Mouse (Mus musculus): Measurements from ENCODE around the gene Bak1.

The Bak1 gene

GRCm38 (mm10) chr17:27028909-27029308, at the start of gene Bak1:
Bak1 (minus strand) TSS chr17:27029009.
- no peak for DNase-seq (ENCODE audit: low read depth, low spot score)

- peak; percentile 57 for DNase-seq (ENCODE audit: low read depth, low spot score)
Observed at GRCm38 (mm10) chr17:27078499-27078898, 49.7 kb upstream of the Bak1 start.

GRCm38 (mm10) chr17:27077920-27078319, 49.1 kb upstream of the Bak1 start:
- peak; percentile 76 for DNase-seq (ENCODE audit: low read depth, low spot score)

GRCm38 (mm10) chr17:27077133-27077532, 48.3 kb upstream of the Bak1 start:
- no peak for DNase-seq (ENCODE audit: low read depth, low spot score)

GRCm38 (mm10) chr17:27074849-27075745, 46.3 kb upstream of the Bak1 start:
- DNase-seq (ENCODE audit: low read depth, low spot score): no peak

- no peak for DNase-seq (ENCODE audit: low read depth, low spot score)
Observed at GRCm38 (mm10) chr17:27074236-27074635, 45.4 kb upstream of the Bak1 start.

GRCm38 (mm10) chr17:27073778-27074177, 45.0 kb upstream of the Bak1 start:
- DNase-seq (ENCODE audit: low read depth, low spot score): no peak

GRCm38 (mm10) chr17:27073126-27073525, 44.3 kb upstream of the Bak1 start:
- DNase-seq (ENCODE audit: low read depth, low spot score): no peak

- DNase-seq (ENCODE audit: low read depth, low spot score): no peak
Observed at GRCm38 (mm10) chr17:27072363-27072762, 43.6 kb upstream of the Bak1 start.

GRCm38 (mm10) chr17:27071630-27072029, 42.8 kb upstream of the Bak1 start:
- no peak for DNase-seq (ENCODE audit: low read depth, low spot score)

GRCm38 (mm10) chr17:27070913-27071312, 42.1 kb upstream of the Bak1 start:
- no peak for DNase-seq (ENCODE audit: low read depth, low spot score)

GRCm38 (mm10) chr17:27069071-27069470, 40.3 kb upstream of the Bak1 start:
- no peak for DNase-seq (ENCODE audit: low read depth, low spot score)

- DNase-seq (ENCODE audit: low read depth, low spot score): no peak
Observed at GRCm38 (mm10) chr17:27066065-27066464, 37.3 kb upstream of the Bak1 start.

- no peak for DNase-seq (ENCODE audit: low read depth, low spot score)
Observed at GRCm38 (mm10) chr17:27064195-27064594, 35.4 kb upstream of the Bak1 start.

- DNase-seq (ENCODE audit: low read depth, low spot score): peak; percentile 52
Observed at GRCm38 (mm10) chr17:27063717-27064116, 34.9 kb upstream of the Bak1 start.

- no peak for DNase-seq (ENCODE audit: low read depth, low spot score)
Observed at GRCm38 (mm10) chr17:27062684-27063083, 33.9 kb upstream of the Bak1 start.

GRCm38 (mm10) chr17:27061727-27062126, 32.9 kb upstream of the Bak1 start:
- DNase-seq (ENCODE audit: low read depth, low spot score): no peak

- no peak for DNase-seq (ENCODE audit: low read depth, low spot score)
Observed at GRCm38 (mm10) chr17:27060698-27061097, 31.9 kb upstream of the Bak1 start.

- DNase-seq (ENCODE audit: low read depth, low spot score): no peak
Observed at GRCm38 (mm10) chr17:27057517-27058055, 28.8 kb upstream of the Bak1 start.

- peak; percentile 86 for DNase-seq (ENCODE audit: low read depth, low spot score)
Observed at GRCm38 (mm10) chr17:27056812-27057516, 28.2 kb upstream of the Bak1 start, which contains the start of gene Itpr3. Itpr3 (plus strand) TSS chr17:27057304.

- DNase-seq (ENCODE audit: low read depth, low spot score): peak; percentile 92
Observed at GRCm38 (mm10) chr17:27056170-27056569, 27.4 kb upstream of the Bak1 start.

- DNase-seq (ENCODE audit: low read depth, low spot score): peak; percentile 59
Observed at GRCm38 (mm10) chr17:27051514-27051913, 22.7 kb upstream of the Bak1 start.

Measured in ES-CJ7 (cell line).